21 mouse cellular contexts compared by ENCODE assay signal in the genomic region with DNA sequence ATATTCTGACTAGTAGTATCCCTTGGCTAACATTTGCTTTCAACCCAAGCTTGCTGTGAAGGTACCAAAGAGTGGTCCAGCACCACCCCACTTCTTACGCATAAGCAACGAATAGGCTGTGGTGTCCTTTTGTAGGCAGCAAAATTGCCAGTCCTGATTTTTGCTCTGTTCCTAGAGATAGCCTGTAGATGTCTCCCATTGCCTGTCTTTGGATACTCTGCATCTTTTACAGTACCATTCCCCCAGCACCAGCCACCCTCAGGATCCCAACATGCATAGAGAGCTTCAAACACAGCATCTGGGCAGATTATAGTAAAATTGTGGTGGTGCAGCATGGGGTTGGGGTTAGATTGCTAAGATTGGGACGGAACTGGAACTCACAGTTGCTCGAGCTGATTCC. TPM values are rescaled to one million over a fixed set of nuclear protein-coding genes. Genes with fewer than 3 reads are reported as not detected.
DNase-seq lines count a peak whose midpoint lies in the region; ATAC-seq and TF ChIP-seq lines count a peak whose summit lies in the region.
"Had no signal": no experiment of that assay in that cellular context is flagged by ENCODE, and none has a peak within 500 bp of the region (broad histone marks: within the 10 kb centered on the region; RNA-seq: fewer than 3 reads in every experiment).

No protein-coding gene starts in this region.

- TF ChIP-seq CTCF in kidney, postnatal 0 days (IDR thresholded peaks at IDR 0.05; ENCODE audit: low read depth) = peak; percentile 24; the same call in 1 of the 2 replicates

- peak; percentile 68 for ATAC-seq in frontal cortex, adult (ENCODE audit: low TSS enrichment)
- no peak for ATAC-seq in kidney, postnatal 0 days (replicated peaks; ENCODE audit: low FRiP score, low read depth)
- ATAC-seq: lung, postnatal 0 days had no signal

- no peak overlapping the region for H3K27ac ChIP-seq in kidney, postnatal 0 days
- H3K27ac ChIP-seq: embryonic facial prominence, embryonic 15.5 days; liver, embryonic 15.5 days; midbrain, embryonic 12.5 days; neural tube, embryonic 13.5 days had no signal

- H3K4me2 ChIP-seq in kidney, postnatal 0 days (ENCODE audit: low read length) = no peak overlapping the region
- H3K4me2 ChIP-seq: embryonic facial prominence, embryonic 15.5 days; heart, embryonic 12.5 days; liver, embryonic 15.5 days; midbrain, embryonic 12.5 days; neural tube, embryonic 13.5 days had no signal

- WGBS in kidney, postnatal 0 days = 75% methylated on average over 4 of the region's 4 CpGs

- no peak for DNase-seq in frontal cortex, postnatal 25 days (ENCODE audit: low spot score in 2 of 2)
- DNase-seq in kidney, postnatal 0 days (ENCODE audit: low spot score) = no peak
- no peak for DNase-seq in kidney, postnatal 14 days
- DNase-seq in right cerebral cortex, postnatal 10 days (ENCODE audit: low spot score in 2 of 2) = peak; percentile 30 to 37
- DNase-seq in right cerebral cortex, adult 18-20 months = no peak
- DNase-seq in embryo, embryonic 10.5 days (ENCODE audit: low spot score) = no peak
- DNase-seq: adrenal gland, adult 8-10 months; B cell, adult 2 months; gastrocnemius, postnatal 25 days; kidney, adult 2 months; kidney, postnatal 36 days; right cerebral cortex, postnatal 14 days; spleen, adult 18-20 months; thymus, postnatal 4 days had no signal

- no peaks in the 10 kb centered on the region for H3K27me3 ChIP-seq in kidney, postnatal 0 days (ENCODE audit: insufficient read depth, low read length)

- H3K4me3 ChIP-seq in kidney, postnatal 0 days (replicated peaks; ENCODE audit: low read depth, low read length) = no peak overlapping the region
- H3K4me3 ChIP-seq: embryonic facial prominence, embryonic 15.5 days; heart, embryonic 12.5 days; liver, embryonic 15.5 days; midbrain, embryonic 12.5 days; neural tube, embryonic 13.5 days had no signal

- H3K36me3 ChIP-seq in kidney, postnatal 0 days (ENCODE audit: insufficient read depth, low read length) = peaks cover 16% of the 10 kb centered on the region; the same call in 1 of the 2 replicates

- no peaks in the 10 kb centered on the region for H3K9me3 ChIP-seq in kidney, postnatal 0 days (replicated peaks; ENCODE audit: low read length)
- H3K9me3 ChIP-seq: embryonic facial prominence, embryonic 15.5 days; heart, embryonic 12.5 days; liver, embryonic 15.5 days; midbrain, embryonic 12.5 days; neural tube, embryonic 13.5 days had no signal

- H3K4me1 ChIP-seq in kidney, postnatal 0 days (replicated peaks; ENCODE audit: insufficient read depth, low read length) = no peaks in the 10 kb centered on the region
- H3K4me1 ChIP-seq: embryonic facial prominence, embryonic 15.5 days; liver, embryonic 15.5 days; neural tube, embryonic 13.5 days had no signal

- no peak overlapping the region for H3K9ac ChIP-seq in kidney, postnatal 0 days (ENCODE audit: low read depth, low read length)
- H3K9ac ChIP-seq: embryonic facial prominence, embryonic 15.5 days; heart, embryonic 12.5 days; liver, embryonic 15.5 days; midbrain, embryonic 12.5 days; neural tube, embryonic 13.5 days had no signal

RNA-seq across cellular contexts. Expression of a gene that starts 15.0 kb away (rescaled TPM):
- polyA plus RNA-seq in kidney, postnatal 0 days (2015; fragmentation: Nextera tagmentation; extraction: Ambion mirVana) = 0.12 and 0.19 TPM in 2 replicates

RNA-seq across cellular contexts. Expression of a gene that starts 22.9 kb away (rescaled TPM):
- 14.6 and 14.7 TPM in 2 replicates for polyA plus RNA-seq in kidney, postnatal 0 days (2015; fragmentation: Nextera tagmentation; extraction: Ambion mirVana)

Comparison
In these comparisons a context has a peak if more than half of its experiments do, and no peak if none do; other contexts are left out.
1. DNase-seq: peak in right cerebral cortex, postnatal 10 days (2 of 2); none in frontal cortex, postnatal 25 days (0 of 2), kidney, postnatal 0 days (single experiment), kidney, postnatal 14 days (single experiment), right cerebral cortex, adult 18-20 months (single experiment) and embryo, embryonic 10.5 days (single experiment).